Mouse (Mus musculus) MEL (cell line): Measurements from ENCODE around the gene Nipbl. TPM values are rescaled to one million over a fixed set of nuclear protein-coding genes. Genes with fewer than 3 reads are reported as not detected.

Experiments used
- DNase-seq: peaks from one replicate; pipeline ENCODE4 v3.0.0; 2011; ENCODE audit warnings: low read depth, low spot score
- H3K27ac ChIP-seq: 2 replicates; pipeline ENCODE4 v1.5.1; 2012; ENCODE audit warnings: low read depth, mild to moderate bottlenecking, control low read depth, low read length, moderate library complexity; ENCODE audit not compliant: control insufficient read depth
- H3K27me3 ChIP-seq, 2 experiments: fragments of 150-350 bp in 1 of 2; sonication (generic) in 1 of 2; 2 replicates each; pipeline ENCODE4 v1.6.1; 2012; ENCODE audit warnings: low read length in 2 of 2, mild to moderate bottlenecking in 2 of 2, improper control_type of control experiment in 1 of 2, moderate library complexity in 1 of 2; ENCODE audit not compliant: insufficient read depth in 2 of 2, control insufficient read depth in 1 of 2
- H3K36me3 ChIP-seq, 2 experiments: 2 replicates each; pipeline ENCODE4 v1.6.1; 2012 to 2014; ENCODE audit warnings: low read length in 2 of 2, improper control_type of control experiment in 1 of 2, inconsistent platforms in 1 of 2, mild to moderate bottlenecking in 1 of 2; ENCODE audit not compliant: insufficient read depth in 2 of 2, control insufficient read depth in 1 of 2
- H3K4me1 ChIP-seq, 2 experiments: fragments of 150-350 bp in 1 of 2; sonication (generic) in 1 of 2; 2 replicates each; pipeline ENCODE4 v1.6.1; 2012; ENCODE audit warnings: low read length in 2 of 2, improper control_type of control experiment in 1 of 2, mild to moderate bottlenecking in 1 of 2; ENCODE audit not compliant: insufficient read depth in 2 of 2, control insufficient read depth in 1 of 2
- H3K4me3 ChIP-seq, 2 experiments: fragments of 150-350 bp in 1 of 2; sonication (generic) in 1 of 2; 2 replicates each; pipeline ENCODE4 v1.5.1; 2012; ENCODE audit warnings: low read depth in 2 of 2, low read length in 2 of 2, mild to moderate bottlenecking in 2 of 2, moderate library complexity in 2 of 2, control low read depth in 1 of 2, improper control_type of control experiment in 1 of 2; ENCODE audit not compliant: control insufficient read depth in 1 of 2, insufficient read depth in 1 of 2
- H3K79me2 ChIP-seq: 2 replicates; pipeline ENCODE4 v1.6.1; 2012; ENCODE audit warnings: mild to moderate bottlenecking, low read length, moderate library complexity; ENCODE audit not compliant: control insufficient read depth, poor library complexity, insufficient read depth
- H3K9ac ChIP-seq: 2 replicates; pipeline ENCODE4 v1.6.1; 2012; ENCODE audit warnings: low read depth, mild to moderate bottlenecking, control low read depth, low read length, moderate library complexity; ENCODE audit not compliant: control insufficient read depth, poor library complexity, severe bottlenecking
- H3K9me3 ChIP-seq: fragments of 150-350 bp; sonication (generic); replicated peaks from 2 replicates; pipeline ENCODE4 v1.6.1; 2012; ENCODE audit warnings: mild to moderate bottlenecking, low read length, improper control_type of control experiment, moderate library complexity; ENCODE audit not compliant: insufficient read depth
- BHLHE40 ChIP-seq: IDR thresholded peaks from 2 replicates; pipeline ENCODE4 v1.6.1; 2012; ENCODE audit warnings: low read depth, mild to moderate bottlenecking, inconsistent platforms, low read length, improper control_type of control experiment, borderline replicate concordance
- CTCF ChIP-seq, 3 experiments: IDR thresholded peaks in 2 of 3; conservative IDR thresholded peaks in 1 of 3; 2 replicates each; pipeline ENCODE4 v1.5.1; 2011 to 2012; ENCODE audit warnings: low read length in 3 of 3, low read depth in 2 of 3, mild to moderate bottlenecking in 2 of 3, improper control_type of control experiment in 1 of 3, inconsistent platforms in 1 of 3, mixed read lengths in 1 of 3, moderate library complexity in 1 of 3; ENCODE audit not compliant: control insufficient read depth in 1 of 3, insufficient read depth in 1 of 3, poor library complexity in 1 of 3, severe bottlenecking in 1 of 3
- EP300 ChIP-seq, 2 experiments: IDR thresholded peaks; 2 replicates each; pipeline ENCODE4 v1.6.1; 2011; ENCODE audit warnings: improper control_type of control experiment in 2 of 2, low read length in 2 of 2, low read depth in 1 of 2, mild to moderate bottlenecking in 1 of 2
- GABPA ChIP-seq: IDR thresholded peaks from 2 replicates; pipeline ENCODE4 v1.6.1; 2012; ENCODE audit warnings: low read depth, mild to moderate bottlenecking, inconsistent platforms, low read length, improper control_type of control experiment, moderate library complexity
- GATA1 ChIP-seq: IDR thresholded peaks from 2 replicates; pipeline ENCODE4 v1.6.1; 2011; ENCODE audit warnings: low read depth, low read length, improper control_type of control experiment
- JUND ChIP-seq: IDR thresholded peaks from 2 replicates; pipeline ENCODE4 v1.6.1; 2011; ENCODE audit warnings: low read depth, mild to moderate bottlenecking, improper control_type of control experiment, low read length
- MAZ ChIP-seq: IDR thresholded peaks from 2 replicates; pipeline ENCODE4 v1.6.1; 2012; ENCODE audit warnings: low read depth, mild to moderate bottlenecking, inconsistent platforms, low read length, improper control_type of control experiment
- MEF2A ChIP-seq: IDR thresholded peaks from 2 replicates; pipeline ENCODE4 v1.6.1; 2014; ENCODE audit warnings: low read depth, mild to moderate bottlenecking, inconsistent platforms, low read length, improper control_type of control experiment; ENCODE audit not compliant: poor library complexity, insufficient replicate concordance, severe bottlenecking; ENCODE audit errors: extremely low read depth
- MXI1 ChIP-seq: IDR thresholded peaks from 2 replicates; pipeline ENCODE4 v1.6.1; 2011; ENCODE audit warnings: mild to moderate bottlenecking, low read depth, low read length, improper control_type of control experiment
- MYC ChIP-seq: IDR thresholded peaks from 2 replicates; pipeline ENCODE4 v1.6.1; 2011; ENCODE audit warnings: low read depth, mild to moderate bottlenecking, low read length, improper control_type of control experiment, moderate library complexity
- NELFE ChIP-seq: IDR thresholded peaks from 2 replicates; pipeline ENCODE4 v1.6.1; 2011; ENCODE audit warnings: low read depth, low read length, improper control_type of control experiment
- RCOR1 ChIP-seq: IDR thresholded peaks from 2 replicates; pipeline ENCODE4 v1.6.1; 2012; ENCODE audit warnings: low read depth, mild to moderate bottlenecking, inconsistent platforms, low read length, improper control_type of control experiment
- UBTF ChIP-seq: IDR thresholded peaks from 2 replicates; pipeline ENCODE4 v1.6.1; 2012; ENCODE audit warnings: low read depth, mild to moderate bottlenecking, inconsistent platforms, low read length, improper control_type of control experiment, moderate library complexity, borderline replicate concordance; ENCODE audit not compliant: insufficient read depth
- USF2 ChIP-seq, 2 experiments: IDR thresholded peaks; 2 replicates each; pipeline ENCODE4 v1.6.1; 2011 to 2012; ENCODE audit warnings: improper control_type of control experiment in 2 of 2, low read length in 2 of 2, borderline replicate concordance in 1 of 2, inconsistent platforms in 1 of 2, low read depth in 1 of 2, mild to moderate bottlenecking in 1 of 2; ENCODE audit not compliant: insufficient read depth in 1 of 2
- ZMIZ1 ChIP-seq: IDR thresholded peaks from 2 replicates; pipeline ENCODE4 v1.6.1; 2012; ENCODE audit warnings: low read depth, mild to moderate bottlenecking, inconsistent platforms, low read length, improper control_type of control experiment, moderate library complexity
- polyA plus RNA-seq, 2 experiments: library from polyadenylated mRNA; stranded (reverse) in 1 of 2; unstranded in 1 of 2; fragments of >175 nt in 1 of 2; fragments of >200 nt in 1 of 2; gene quantifications; 2 replicates each; pipeline versions ENCODE4 v1.2.1 to v1.2.4; 2012; ENCODE audit warnings: low replicate concordance in 2 of 2, low read depth in 1 of 2; ENCODE audit not compliant: insufficient read length in 2 of 2, insufficient read depth in 1 of 2, missing spikeins in 1 of 2
- total RNA-seq: library from RNA; depleted of rRNA; stranded (reverse); fragments of 300-350 nt; gene quantifications from 2 replicates; pipeline ENCODE4 v1.2.3, GENCODE M21; 2012

Gene Nipbl
- total and polyA plus RNA-seq, 3 experiments = 21.8 to 66.3 (median 35.6) TPM

DNA sequence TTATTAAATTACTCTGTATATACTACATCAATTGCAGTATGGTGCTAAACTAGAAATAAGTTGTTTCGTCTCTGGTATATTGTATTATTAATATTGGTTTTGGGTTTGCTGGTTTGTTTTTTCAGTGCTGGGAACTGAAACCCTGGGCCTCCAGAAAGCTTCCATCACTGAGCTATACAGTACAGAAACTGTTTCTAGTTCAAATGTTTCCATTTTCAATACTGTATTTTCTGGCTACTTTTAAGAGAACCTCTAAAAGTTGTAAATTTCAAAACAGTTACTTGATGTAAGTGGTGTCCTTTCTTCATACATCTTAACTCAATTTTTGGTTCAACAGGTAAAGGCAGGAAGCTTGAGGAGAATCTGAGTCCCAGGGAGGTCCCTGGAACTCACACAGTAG is 68.6 kb downstream of the Nipbl start:
- Histone ChIP-seq H3K4me3 (no peak overlapping the region), H3K9me3 (no peaks in the 10 kb centered on the region), H3K27ac (no peak overlapping the region), H3K36me3 (peaks cover 12 to 13% of the 10 kb centered on the region in 2 experiments), H3K4me1 (peaks cover 4 to 6% of the 10 kb centered on the region in 2 experiments; a peak in 3 of 4 replicates), H3K9ac (no peak overlapping the region), H3K27me3 (no peaks in the 10 kb centered on the region), H3K79me2 (peaks cover 9% of the 10 kb centered on the region)
- no peak for DNase-seq
- TF ChIP-seq GABPA (no peak), CTCF (IDR thresholded peaks at IDR 0.05 in 2 of 3, conservative IDR thresholded peaks at IDR 0.05 in 1 of 3; ENCODE audit: control insufficient read depth in 1 of 3, insufficient read depth in 1 of 3, low read depth in 2 of 3, low read length in 3 of 3, poor library complexity in 1 of 3, severe bottlenecking in 1 of 3) (no peak), MEF2A (no peak), USF2 (IDR thresholded peaks at IDR 0.05; ENCODE audit: borderline replicate concordance in 1 of 2, insufficient read depth in 1 of 2, low read depth in 1 of 2, low read length in 2 of 2) (no peak), ZMIZ1 (no peak)

DNA sequence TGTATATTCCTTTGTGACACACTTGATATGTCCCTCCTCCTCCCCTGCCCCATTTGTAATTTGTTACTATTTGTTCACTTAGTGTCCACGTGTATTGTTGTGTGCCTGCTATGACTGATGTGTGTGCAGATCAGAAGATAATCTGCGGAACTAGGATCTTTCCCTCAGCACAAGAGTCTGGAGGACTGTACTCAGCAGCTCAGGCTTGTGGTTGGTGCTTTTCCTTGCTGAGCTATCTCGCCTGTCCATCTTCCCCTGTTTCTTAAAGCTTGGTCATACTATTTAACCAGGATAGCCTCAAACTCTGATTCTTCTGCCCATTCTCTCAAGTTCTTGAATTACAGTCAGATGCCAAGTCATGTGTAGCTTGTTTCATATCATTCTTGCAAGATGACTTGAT is 69.5 kb downstream of the Nipbl start:
- peaks cover 13 to 15% of the 10 kb centered on the region in 2 experiments for H3K36me3 ChIP-seq
- no peak overlapping the region for H3K9ac ChIP-seq
- peaks cover 4 to 6% of the 10 kb centered on the region in 2 experiments; a peak in 2 of 4 replicates for H3K4me1 ChIP-seq
- peak; percentile 32 for DNase-seq
- H3K79me2 ChIP-seq = peaks cover 7% of the 10 kb centered on the region
- no peaks in the 10 kb centered on the region for H3K27me3 ChIP-seq
- no peak overlapping the region for H3K27ac ChIP-seq
- H3K4me3 ChIP-seq = no peak overlapping the region
- TF ChIP-seq UBTF = no peak
- no peak for TF ChIP-seq MYC
- TF ChIP-seq RCOR1 = no peak
- TF ChIP-seq ZMIZ1 = no peak
- TF ChIP-seq GABPA = no peak
- peak; percentile 71 for TF ChIP-seq GATA1
- TF ChIP-seq BHLHE40 = no peak
- TF ChIP-seq MAZ = no peak
- peak in 1 of 2 experiments; percentile 4; a peak in 1 of 4 replicates for TF ChIP-seq EP300 (IDR thresholded peaks at IDR 0.05; ENCODE audit: low read depth in 1 of 2, low read length in 2 of 2)
- no peak for TF ChIP-seq JUND
- TF ChIP-seq NELFE = no peak
- TF ChIP-seq USF2 (IDR thresholded peaks at IDR 0.05; ENCODE audit: borderline replicate concordance in 1 of 2, insufficient read depth in 1 of 2, low read depth in 1 of 2, low read length in 2 of 2) = no peak
- no peak for TF ChIP-seq MXI1
- no peaks in the 10 kb centered on the region for H3K9me3 ChIP-seq
